Mouse (Mus musculus): ENCODE measurements around the gene Efcab1. TPM values are rescaled to one million over a fixed set of nuclear protein-coding genes. Genes with fewer than 3 reads are reported as not detected.

The Efcab1 gene
- polyA plus RNA-seq (2012; rRNA removed): 0.07 TPM in 1 of 2 replicates, not detected in the other

DNA sequence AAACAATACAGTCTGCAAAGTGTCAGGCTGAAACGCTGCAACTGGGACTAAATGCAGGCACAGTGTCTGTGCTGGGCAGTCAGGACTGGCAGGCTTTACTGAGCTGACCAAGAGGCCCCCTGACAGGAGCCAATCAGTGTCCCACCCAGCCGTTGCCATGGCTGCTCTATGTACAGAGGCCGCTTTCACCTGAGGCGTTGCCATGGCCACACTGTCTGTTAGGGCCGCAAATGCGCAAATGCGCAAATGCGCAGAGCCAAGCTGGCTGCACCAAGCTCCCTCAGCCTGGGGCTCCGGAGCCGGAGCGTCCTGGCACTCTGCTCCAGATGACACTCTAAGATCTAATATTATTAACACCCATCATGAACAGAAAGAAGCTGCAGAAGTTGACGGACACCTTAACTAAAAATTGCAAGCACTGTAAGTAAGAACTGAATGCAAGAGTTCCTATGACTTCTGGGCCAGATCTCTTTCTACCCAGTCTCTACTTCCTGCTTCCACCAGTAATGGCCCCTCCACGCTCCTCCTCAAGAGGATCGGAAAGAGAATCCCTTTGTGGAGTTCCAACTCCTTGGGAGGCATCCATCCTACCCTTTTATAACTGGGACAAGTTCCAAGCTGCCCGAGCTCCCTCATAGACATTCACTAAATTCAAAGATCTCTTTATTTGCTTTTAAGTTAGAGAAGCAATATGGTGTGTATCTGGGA is at the start of gene Efcab1:
TSS of gene Efcab1 (plus strand) at position 214 of the 708 bp plus-strand sequence.

